Mouse (Mus musculus) E14TG2a.4 (cell line): ENCODE data around the gene Pigl.

Experiments used
- CTCF ChIP-seq: conservative IDR thresholded peaks from 2 replicates; pipeline ENCODE4 v1.5.1; 2014; ENCODE audit warnings: low read length
- NANOG ChIP-seq: IDR thresholded peaks from 2 replicates; pipeline ENCODE4 v1.6.1; 2014; ENCODE audit warnings: borderline replicate concordance, low read length, mixed read lengths
- POU5F1 ChIP-seq: IDR thresholded peaks from 2 replicates; pipeline ENCODE4 v1.6.1; 2014; ENCODE audit warnings: low read length, borderline replicate concordance

DNA sequence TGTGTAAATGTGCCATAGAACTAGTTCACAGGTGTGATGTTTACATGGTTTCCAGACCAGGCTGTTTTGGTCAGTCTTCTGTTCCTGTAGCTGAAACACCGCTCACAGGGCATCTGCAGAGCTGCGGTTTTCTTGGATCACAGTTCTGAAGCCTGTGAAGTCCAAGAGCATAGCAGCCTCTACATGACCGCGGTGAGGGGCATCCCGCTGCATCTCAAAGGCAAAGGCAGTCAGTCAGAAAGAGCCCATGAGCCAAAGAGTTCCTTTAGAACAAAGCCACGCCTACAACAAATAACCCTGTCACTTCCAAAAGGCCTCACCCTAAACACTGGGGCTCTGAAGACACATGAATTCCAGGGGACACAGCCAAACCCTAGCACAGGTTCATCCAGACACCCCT is 55.1 kb downstream of the Pigl start:
- TF ChIP-seq CTCF (no peak), NANOG (no peak), POU5F1 (no peak)
